Mouse (Mus musculus): ENCODE results near the gene Snap29.
A peak's percentile ranks its signal among the peaks of the same experiment; 100 is the strongest.

The Snap29 gene

DNA sequence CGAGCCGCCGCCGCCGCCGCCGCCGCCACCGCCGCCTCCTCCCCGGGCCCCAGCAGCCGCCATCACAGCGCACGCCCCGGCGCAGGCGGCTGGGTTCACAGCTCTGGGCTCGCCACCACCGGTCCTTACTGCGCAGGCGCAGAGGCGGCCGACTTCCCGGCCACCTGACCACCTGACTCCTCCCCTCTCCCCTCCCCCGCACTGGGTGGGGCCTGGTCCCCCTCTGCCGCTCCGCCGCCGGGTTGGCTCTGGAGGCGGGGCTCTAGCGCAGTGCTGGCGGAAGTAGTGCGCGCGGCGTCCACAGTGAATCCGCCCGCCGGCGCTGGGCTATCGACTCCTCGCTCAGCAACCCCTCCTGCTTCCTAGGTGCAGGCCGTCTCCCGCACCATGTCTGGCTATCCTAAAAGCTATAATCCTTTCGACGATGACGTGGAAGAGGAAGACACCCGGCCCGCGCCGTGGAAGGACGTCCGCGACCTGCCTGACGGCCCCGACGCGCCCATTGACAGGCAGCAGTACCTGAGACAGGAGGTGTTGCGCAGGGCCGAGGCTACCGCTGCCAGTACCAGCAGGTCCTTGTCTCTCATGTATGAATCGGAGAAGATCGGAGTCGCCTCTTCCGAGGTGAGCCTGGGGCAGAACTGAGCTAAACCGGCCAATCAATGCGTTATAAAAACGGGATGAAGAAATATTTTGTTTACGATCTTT, at the start of gene Snap29, which contains the start of gene Pi4ka:
Snap29 (plus strand) TSS at position 251 of the 708 bp plus-strand sequence.
Pi4ka (minus strand) TSS at position 579 of the 708 bp plus-strand sequence.
- peak; percentile 99 for DNase-seq (ENCODE audit: low read depth, low spot score)

DNA sequence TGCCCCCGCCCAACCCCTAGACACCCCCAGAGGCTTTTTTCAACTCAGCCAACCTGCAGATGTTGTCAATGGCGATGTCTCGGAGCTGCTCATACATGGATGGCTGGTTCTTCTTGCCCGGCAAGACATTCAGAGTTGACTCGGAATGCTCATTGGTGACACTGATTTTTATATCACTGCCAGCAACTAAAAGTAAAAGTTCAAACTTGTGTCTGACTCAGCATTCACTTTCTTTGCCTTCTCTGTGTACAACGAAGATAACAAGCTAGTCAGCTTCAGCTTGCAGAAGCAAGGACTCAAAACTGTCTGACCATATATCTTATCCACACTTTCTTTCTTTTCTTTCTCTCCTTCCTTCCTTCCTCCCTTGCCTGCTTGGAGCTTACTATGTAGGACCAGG, 49.8 kb upstream of the Snap29 start:
- no peak for DNase-seq (ENCODE audit: low read depth, low spot score)

DNA sequence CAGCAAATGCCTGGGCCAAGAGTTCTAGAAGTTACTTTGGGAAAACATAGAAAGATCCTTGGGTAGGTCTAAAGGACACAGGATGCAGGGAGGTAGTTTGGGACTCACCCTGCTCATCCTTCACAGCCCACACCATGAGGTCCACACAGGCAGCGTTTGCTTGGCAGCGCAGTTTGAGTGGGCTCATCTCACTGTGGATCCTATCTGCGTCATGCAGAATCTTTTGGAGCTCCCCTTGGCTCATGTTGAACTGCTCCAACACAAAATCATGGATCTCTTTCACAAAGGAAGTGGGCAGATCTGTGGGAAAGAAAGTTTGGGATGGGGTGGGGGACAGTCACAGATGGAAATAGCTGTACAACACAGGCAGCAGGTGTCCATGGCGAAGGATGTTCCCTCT, 47.0 kb upstream of the Snap29 start:
- no peak for DNase-seq (ENCODE audit: low read depth, low spot score)

DNA sequence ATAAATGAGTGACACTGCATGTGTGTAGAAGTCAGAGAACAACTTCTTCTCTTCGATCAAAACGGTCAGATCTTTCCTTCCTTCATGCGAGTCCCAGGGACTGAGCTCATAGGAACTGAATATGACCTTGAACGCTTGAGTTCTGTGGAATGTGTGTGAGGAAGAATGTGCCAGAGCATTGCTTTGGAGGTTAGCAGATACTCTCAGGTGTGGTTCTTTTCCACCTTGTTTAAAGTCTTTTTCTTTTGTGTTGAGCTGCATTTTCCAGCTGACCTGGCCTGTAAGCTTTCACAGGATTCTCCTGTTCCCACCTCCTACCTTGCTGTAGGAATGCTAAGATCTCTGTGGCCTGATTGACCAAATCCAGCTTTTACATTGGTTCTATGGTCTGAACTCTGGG, 23.5 kb upstream of the Snap29 start:
- no peak for DNase-seq (ENCODE audit: low read depth, low spot score)

DNA sequence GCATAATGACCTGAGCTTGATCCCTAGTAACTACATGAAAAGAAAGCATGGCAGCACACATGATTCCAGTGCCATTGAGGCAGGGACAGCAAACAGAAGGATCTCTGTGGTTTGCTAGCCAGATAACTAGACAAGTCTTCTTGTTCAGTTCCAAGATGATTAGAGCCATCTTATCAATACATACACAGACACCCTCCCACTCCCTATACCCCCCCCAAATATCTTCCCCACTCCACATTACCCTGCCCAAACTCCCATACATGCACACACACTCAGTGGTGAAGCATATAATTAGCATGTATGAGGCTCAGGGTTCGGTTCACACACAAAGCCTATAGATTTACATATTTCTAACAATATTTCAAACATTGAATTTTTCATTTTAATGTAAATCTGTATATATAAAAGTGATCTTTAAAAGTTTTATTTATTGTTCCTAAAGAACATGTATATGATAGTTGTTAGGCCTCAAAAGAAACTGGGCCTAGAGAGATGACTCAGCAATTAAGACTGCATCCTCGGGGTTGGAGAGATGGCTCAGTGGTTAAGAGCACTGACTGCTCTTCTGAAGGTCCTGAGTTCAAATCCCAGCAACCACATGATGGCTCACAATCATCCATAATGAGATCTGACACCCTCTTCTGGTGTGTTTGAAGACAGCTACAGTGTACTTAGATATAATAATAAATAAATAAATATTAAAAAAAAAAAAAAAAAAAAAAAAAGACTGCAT, 22.0 kb upstream of the Snap29 start:
- no peak for DNase-seq (ENCODE audit: low read depth, low spot score)

DNA sequence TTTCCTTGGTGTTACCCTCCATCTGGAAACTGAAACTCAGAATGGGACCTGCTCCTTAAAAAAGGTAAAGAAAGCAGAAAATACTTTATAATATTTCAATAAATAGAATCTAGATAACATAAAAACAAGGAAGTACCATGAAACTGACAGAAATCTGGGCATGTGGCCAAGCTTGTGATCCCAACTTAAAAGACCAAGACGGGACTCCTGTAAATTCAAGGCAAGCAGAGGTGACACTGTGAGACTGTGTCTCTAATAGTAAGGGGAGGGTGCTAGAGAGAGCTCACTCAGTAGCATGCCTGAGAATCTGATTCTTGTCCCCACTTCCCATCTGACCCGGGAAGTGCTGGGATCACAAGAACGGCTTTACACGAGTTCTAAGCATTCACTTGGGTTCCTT, 13.0 kb upstream of the Snap29 start:
- DNase-seq (ENCODE audit: low read depth, low spot score) = no peak

DNA sequence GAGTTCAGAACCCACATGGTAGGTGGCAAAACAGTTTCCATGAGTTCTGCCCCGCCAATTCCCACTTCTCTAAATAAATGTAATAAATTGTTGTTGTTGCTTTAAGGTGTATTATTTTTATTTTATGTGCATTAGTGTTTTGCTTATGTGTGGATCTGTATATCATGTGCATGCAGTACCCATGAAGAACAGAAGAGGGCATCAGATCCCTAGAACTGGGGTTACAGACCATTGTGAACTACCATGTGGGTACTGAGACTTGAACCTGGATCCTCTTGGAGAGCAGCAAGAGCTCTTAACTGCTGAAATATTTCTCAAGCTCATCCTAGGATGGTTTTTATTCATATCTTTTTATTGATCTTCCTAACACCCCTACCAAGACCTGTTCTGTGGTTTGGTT, 2.9 kb upstream of the Snap29 start:
- DNase-seq (ENCODE audit: low read depth, low spot score) = peak; percentile 81

DNA sequence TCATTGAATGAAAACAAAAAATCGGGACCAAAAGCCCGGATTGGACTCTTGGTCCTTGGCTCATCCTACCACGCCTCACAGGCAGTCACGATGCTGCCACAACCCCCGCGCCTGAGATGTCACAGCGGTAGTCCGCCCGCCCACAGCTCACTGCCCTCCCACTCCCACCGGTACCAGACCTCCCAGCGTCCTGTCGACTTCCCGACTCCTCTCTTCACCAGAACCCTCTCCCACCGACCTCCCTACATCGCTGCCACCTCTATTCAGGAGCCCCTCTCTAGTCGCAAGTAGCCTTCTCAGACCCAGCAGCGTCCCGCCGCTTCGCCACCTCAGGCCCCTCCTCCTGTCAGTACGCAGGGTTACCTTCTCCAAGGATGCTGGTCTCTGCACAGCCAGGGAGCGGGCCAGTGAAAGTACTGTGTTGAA, 502 bp upstream of the Snap29 start:
- peak; percentile 80 for DNase-seq (ENCODE audit: low read depth, low spot score)

DNA sequence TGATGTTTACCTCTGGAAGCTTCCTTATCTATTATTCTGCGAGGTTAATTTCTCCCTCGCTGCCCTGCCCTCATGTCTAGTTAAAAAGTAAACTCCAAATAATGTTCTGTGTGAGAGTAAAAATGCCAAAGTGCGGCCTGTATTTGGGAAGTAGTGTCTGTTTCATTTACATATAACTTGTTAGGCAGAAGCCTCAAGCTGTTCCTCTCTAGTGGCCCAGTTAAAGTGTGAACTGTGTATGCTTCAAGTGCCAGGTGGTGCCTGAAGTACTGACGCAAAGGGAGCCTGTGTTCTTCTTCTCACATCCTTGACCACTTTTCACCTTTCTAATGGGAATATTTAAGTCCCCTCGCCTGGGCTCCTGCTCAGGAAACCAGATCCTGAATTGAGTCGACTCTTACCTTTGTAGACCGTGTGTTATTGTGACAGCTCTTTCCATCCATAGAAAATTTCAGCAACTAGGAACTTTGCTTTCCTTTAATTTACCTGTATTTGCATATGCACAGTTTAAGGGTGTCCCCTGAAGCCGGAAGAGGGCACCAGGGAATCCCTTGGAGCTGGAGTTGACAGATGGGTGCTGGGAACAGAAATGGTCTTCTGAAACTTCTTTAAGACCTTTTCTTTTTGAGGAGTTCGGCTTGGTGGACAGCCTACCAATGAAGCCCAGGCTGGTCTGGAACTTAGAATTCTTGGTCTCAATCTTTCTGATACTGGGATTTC, 886 bp downstream of the Snap29 start:
- DNase-seq (ENCODE audit: low read depth, low spot score) = peak; percentile 27

DNA sequence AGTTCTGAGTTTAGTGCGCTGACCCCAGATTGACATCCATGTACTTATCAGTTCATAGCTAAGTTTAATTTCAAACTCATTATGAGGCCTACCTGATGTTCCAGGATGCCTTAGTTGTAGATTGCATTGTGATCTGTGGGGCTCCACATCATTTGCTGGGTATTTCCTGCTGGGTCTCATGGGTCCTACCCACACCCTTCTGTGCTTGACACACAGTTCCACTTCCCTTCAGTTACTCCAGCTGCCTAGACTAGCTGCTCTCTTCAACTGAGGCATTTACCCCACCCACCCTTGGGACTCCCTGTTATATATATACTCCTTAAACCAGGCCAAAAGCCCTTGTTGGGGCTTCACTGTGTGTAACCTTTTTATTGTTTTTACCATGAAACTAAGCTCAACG, 3.3 kb downstream of the Snap29 start:
- no peak for DNase-seq (ENCODE audit: low read depth, low spot score)

DNA sequence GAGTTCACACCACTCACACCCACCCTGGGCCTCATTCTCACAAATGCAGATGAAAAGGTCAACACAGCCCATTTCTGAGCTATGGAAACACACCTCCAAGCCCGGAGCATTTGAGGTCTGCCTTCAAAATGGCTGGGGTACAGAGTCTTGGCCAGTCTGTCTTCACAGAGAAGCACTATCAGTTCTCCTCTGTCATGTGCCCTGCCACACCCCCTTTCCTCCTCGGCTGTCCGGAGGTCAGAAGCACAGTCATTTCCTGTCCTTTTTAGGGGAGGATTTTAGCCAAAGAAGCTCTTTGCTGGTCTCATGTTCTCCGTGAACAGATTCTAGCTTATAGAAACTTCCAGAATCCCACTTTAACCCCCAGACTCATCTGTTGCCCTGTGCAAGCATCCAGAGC, 4.4 kb downstream of the Snap29 start:
- peak; percentile 56 for DNase-seq (ENCODE audit: low read depth, low spot score)

DNA sequence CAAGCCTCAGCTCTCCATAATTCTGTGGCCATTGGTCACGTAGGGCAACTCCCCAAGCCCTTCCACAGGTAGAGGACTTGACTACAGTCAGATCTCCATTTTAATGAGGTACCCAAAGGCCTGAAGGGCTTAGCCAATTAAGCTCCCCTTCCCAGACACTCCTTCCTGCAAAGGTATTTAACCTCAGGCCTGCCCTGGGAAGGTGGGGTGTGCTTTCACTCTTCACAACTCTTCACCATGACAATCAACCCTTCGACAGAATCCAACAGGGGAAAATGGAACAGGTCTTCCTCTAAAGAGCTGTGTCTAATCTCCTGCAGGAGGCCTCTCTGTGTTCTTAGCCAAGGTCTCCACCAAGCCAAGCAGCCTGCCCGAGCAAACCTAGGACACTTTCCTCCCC, 17.2 kb downstream of the Snap29 start:
- no peak for DNase-seq (ENCODE audit: low read depth, low spot score)

DNA sequence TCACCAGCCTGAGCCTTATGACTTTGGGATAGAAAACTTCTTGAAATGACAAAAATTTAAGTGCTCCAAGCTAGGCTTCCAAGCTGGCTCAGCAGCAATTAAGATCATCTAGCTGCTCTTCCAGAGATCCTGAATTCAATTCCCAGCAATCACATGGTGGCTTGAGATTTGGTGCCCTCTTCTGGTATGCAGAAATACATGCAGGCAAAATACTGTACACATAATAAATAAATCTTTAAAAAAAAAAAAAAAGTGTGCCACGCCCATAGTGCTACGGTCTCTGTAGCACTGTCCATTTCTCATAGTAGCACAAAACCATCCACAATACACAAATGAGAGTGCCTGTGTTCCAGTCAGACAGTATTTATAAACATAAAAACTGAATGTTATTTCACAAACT, 26.8 kb downstream of the Snap29 start:
- peak; percentile 76 for DNase-seq (ENCODE audit: low read depth, low spot score)

DNA sequence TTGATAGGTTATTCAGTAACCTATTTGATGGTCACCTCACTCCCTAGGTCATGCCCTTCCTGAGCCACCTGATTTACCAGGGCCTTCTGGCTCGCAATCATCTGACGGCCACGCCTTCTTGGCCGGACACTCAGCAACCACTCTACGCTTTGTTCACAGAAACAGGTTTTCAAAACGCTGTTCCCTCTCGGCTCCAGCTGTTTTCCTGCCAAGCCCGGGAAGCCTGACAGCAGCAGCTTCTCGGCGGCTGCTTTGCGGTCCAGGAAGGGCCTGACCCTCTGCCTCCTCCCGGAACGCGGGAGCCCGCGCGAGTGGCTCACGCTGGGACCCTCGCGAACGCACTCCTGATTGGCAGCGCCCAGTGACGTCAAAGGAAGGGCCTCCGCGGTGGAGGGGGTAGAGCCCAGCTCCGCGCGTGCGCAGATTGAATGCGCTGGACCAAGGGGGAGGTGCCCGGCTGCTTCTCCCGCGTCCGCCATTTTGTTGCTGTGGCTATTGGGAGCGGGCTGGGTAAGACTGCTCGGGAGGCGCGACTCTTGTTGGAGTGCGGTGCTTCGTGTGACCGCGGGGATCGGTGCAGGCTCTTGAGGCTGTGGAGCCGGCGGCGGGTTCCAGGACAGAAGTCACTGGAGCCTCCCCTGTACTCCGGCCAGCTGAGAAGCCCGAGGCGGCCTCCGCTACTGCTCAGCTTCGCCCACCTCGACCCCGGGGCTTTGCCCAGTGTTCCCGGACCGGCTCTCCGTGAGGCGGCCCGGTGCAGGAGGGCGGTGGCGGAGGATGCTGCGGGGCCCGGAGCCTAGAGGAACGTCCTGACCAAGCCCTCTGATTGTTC, 46.0 kb downstream of the Snap29 start, which contains the start of gene Crkl:
Crkl (plus strand) TSS at position 447 of the 832 bp plus-strand sequence.
- peak; percentile 99 for DNase-seq (ENCODE audit: low read depth, low spot score)

DNA sequence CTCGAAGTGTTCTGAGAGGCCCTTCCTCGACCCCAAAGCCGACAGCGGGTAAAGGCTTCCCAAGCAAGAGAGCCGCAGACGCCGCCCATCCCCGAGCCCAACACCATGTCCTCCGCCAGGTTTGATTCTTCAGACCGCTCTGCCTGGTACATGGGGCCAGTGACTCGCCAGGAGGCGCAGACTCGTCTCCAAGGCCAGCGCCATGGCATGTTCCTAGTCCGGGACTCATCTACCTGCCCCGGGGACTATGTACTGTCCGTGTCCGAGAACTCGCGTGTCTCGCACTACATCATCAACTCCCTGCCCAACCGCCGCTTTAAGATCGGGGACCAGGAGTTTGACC, 46.6 kb downstream of the Snap29 start:
- DNase-seq (ENCODE audit: low read depth, low spot score) = peak; percentile 54

DNA sequence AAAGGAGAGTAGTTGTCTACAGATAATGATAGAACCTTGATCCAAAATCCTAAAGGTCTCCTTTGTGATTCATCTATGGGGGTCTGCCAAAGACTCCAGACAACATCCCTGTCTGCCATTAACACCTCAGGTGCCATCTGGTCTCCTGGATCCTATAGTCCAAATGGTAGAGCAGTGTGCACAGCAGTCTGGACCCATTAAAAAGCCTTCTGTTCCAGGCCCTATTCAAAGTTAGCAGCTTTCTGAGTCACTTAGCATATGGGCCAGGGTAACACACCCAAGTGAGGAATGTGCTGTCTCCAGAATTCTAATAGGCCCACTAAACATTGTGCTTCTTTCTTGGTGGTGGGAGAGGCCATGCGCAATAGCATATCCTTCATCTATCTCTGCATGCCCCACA, 51.1 kb downstream of the Snap29 start:
- peak; percentile 32 for DNase-seq (ENCODE audit: low read depth, low spot score)

DNA sequence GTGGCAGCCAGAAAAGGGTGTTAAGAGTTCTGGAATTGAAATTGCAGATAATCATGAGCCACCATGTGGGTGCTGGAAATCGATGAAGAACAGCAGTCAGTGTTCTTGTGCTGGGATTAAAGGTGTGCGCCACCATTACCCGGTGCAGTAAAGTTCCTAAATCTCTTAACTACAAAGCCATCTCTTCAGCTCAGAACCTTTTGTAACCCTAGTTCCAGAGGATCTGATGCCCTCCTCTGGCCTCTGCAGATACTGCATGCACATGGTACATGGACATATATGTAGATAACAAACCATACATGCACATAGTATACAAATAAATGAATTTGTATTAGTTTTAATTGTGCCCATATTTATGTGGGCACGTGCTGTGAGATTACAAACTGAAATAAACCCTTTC, 54.5 kb downstream of the Snap29 start:
- DNase-seq (ENCODE audit: low read depth, low spot score) = peak; percentile 50

DNA sequence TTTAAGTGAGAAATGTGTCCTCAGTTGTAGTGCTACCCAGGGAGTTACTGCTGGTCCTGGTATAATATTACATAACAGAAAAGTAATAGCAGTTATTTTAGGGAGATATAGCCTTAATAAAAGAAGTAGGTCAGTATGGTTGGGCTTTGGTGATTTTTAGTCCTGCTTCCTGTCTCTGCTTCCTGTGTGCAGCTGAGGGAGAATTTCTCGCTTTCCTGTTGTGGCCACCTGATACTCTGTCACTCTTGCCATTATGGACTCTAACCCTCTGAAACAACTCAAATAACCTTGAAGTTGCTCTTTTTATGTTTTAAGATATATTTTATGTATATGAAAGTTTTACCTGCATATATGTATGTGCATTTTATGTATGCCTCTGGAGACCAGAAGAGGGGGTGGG, 55.8 kb downstream of the Snap29 start:
- no peak for DNase-seq (ENCODE audit: low read depth, low spot score)

DNA sequence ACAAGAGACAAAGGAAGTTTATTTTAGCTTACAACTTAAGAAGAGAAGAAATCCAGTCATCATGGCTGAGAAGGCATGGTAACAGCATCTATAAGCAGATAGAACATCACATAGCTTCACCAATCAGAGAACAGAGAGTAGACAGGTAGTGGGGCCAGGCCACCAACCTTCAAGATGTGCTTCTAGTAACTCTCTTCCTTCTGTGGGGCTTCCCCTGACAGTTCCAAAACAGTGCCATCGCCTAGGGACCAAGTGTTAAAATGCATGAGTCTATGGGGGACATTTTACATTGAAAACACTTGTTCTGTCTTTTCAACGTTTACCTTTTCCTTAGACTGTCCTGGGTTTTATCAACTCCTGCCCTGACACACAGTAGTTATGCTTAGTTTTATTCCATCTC, 57.4 kb downstream of the Snap29 start:
- DNase-seq (ENCODE audit: low read depth, low spot score) = no peak

DNA sequence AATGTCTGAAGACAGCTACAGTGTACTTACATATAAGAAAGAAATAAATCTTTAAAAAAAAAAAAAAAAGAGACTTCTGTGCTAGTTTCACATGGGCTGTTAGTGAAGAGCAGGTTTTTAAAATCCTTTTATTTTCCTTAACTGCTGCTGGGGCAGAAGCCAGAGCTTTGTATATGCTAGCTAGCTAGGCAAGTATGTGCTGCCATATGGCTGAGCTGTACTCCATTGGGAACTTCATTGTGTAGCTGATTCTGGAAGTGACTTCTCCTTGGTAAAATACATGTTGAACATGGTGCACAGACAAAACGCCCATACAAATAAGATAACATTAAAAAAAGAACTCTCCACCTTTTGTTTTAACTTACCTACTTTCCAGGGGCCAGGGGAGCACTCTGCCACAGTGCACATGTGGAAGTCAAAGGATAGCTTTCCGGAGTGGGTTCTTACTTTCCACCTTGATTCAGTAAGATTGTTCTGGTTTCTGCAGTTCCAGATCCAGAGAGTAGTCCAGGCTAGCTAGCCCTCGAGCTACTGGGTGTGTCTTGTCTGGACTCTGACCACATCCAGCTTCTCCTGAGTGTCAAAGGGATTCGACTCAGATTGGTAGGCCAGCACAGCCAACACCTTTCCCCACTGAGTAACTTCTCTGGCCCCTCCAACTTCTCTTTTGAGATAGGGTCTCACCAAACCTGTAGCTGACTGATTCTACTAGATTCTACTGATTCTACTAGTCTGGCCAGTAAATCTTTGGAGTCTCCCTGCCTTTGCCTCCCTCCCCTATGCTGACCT, 61.3 kb downstream of the Snap29 start:
- DNase-seq (ENCODE audit: low read depth, low spot score) = no peak

DNA sequence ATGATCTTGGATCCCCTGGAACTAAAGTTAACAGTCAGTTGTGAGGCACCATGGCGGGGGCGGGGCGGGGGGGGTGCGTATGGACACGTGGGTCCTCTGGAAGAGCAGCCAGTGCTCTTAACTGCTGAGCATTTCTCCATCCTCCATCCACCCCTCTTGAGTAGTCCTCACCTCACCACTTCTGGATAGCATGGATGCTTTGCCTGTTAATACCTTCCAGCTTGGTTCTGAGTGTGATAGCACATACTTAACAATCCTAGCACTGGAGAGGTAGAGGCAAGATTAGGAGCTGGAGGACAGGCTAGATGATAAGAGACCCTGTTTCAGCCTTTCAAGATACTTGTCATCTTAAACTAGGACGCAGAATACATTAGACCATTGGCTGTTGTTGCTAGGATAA, 66.7 kb downstream of the Snap29 start:
- no peak for DNase-seq (ENCODE audit: low read depth, low spot score)

Data from 3T3-L1 (cell line).